Mouse (Mus musculus): ENCODE results near the gene Lyzl6.
A peak's percentile ranks its signal among the peaks of the same experiment; 100 is the strongest.

The Lyzl6 gene

GRCm38 (mm10) chr11:103643211-103643610 lies 4.5 kb upstream of the Lyzl6 start:
- no peak for DNase-seq (ENCODE audit: low spot score)

GRCm38 (mm10) chr11:103639407-103639946 lies 787 bp upstream of the Lyzl6 start:
- peak; percentile 80 for DNase-seq (ENCODE audit: low spot score)

GRCm38 (mm10) chr11:103636261-103636660 lies 2.4 kb downstream of the Lyzl6 start:
- no peak for DNase-seq (ENCODE audit: low spot score)

GRCm38 (mm10) chr11:103635481-103635880 lies 3.2 kb downstream of the Lyzl6 start:
- no peak for DNase-seq (ENCODE audit: low spot score)

- no peak for DNase-seq (ENCODE audit: low spot score)
Observed at GRCm38 (mm10) chr11:103634806-103635205, 3.9 kb downstream of the Lyzl6 start.

- DNase-seq (ENCODE audit: low spot score), result no peak
Observed at GRCm38 (mm10) chr11:103627453-103627852, 11.2 kb downstream of the Lyzl6 start.

GRCm38 (mm10) chr11:103621040-103621439 lies 17.6 kb downstream of the Lyzl6 start, which contains the start of gene Gm884:
Gm884 (minus strand) TSS chr11:103621140.
- no peak for DNase-seq (ENCODE audit: low spot score)

- DNase-seq (ENCODE audit: low spot score), result no peak
Observed at GRCm38 (mm10) chr11:103610772-103611171, 27.9 kb downstream of the Lyzl6 start.

- DNase-seq (ENCODE audit: low spot score), result no peak
Observed at GRCm38 (mm10) chr11:103606611-103607010, 32.1 kb downstream of the Lyzl6 start.

Measured in MN1 (cell line).